Mouse (Mus musculus) MEL (cell line): ENCODE measurements around the gene Herc4. TPM values are rescaled to one million over a fixed set of nuclear protein-coding genes. Genes with fewer than 3 reads are reported as not detected.

Experiments used
- DNase-seq: peaks from one replicate; pipeline ENCODE4 v3.0.0; 2011; ENCODE audit warnings: low read depth, low spot score
- H3K27ac ChIP-seq: 2 replicates; pipeline ENCODE4 v1.5.1; 2012; ENCODE audit warnings: low read depth, mild to moderate bottlenecking, control low read depth, low read length, moderate library complexity; ENCODE audit not compliant: control insufficient read depth
- H3K27me3 ChIP-seq, 2 experiments: fragments of 150-350 bp in 1 of 2; sonication (generic) in 1 of 2; 2 replicates each; pipeline ENCODE4 v1.6.1; 2012; ENCODE audit warnings: low read length in 2 of 2, mild to moderate bottlenecking in 2 of 2, improper control_type of control experiment in 1 of 2, moderate library complexity in 1 of 2; ENCODE audit not compliant: insufficient read depth in 2 of 2, control insufficient read depth in 1 of 2
- H3K36me3 ChIP-seq, 2 experiments: 2 replicates each; pipeline ENCODE4 v1.6.1; 2012 to 2014; ENCODE audit warnings: low read length in 2 of 2, improper control_type of control experiment in 1 of 2, inconsistent platforms in 1 of 2, mild to moderate bottlenecking in 1 of 2; ENCODE audit not compliant: insufficient read depth in 2 of 2, control insufficient read depth in 1 of 2
- H3K4me1 ChIP-seq, 2 experiments: fragments of 150-350 bp in 1 of 2; sonication (generic) in 1 of 2; 2 replicates each; pipeline ENCODE4 v1.6.1; 2012; ENCODE audit warnings: low read length in 2 of 2, improper control_type of control experiment in 1 of 2, mild to moderate bottlenecking in 1 of 2; ENCODE audit not compliant: insufficient read depth in 2 of 2, control insufficient read depth in 1 of 2
- H3K4me3 ChIP-seq, 2 experiments: fragments of 150-350 bp in 1 of 2; sonication (generic) in 1 of 2; 2 replicates each; pipeline ENCODE4 v1.5.1; 2012; ENCODE audit warnings: low read depth in 2 of 2, low read length in 2 of 2, mild to moderate bottlenecking in 2 of 2, moderate library complexity in 2 of 2, control low read depth in 1 of 2, improper control_type of control experiment in 1 of 2; ENCODE audit not compliant: control insufficient read depth in 1 of 2, insufficient read depth in 1 of 2
- H3K79me2 ChIP-seq: 2 replicates; pipeline ENCODE4 v1.6.1; 2012; ENCODE audit warnings: mild to moderate bottlenecking, low read length, moderate library complexity; ENCODE audit not compliant: control insufficient read depth, poor library complexity, insufficient read depth
- H3K9ac ChIP-seq: 2 replicates; pipeline ENCODE4 v1.6.1; 2012; ENCODE audit warnings: low read depth, mild to moderate bottlenecking, control low read depth, low read length, moderate library complexity; ENCODE audit not compliant: control insufficient read depth, poor library complexity, severe bottlenecking
- H3K9me3 ChIP-seq: fragments of 150-350 bp; sonication (generic); replicated peaks from 2 replicates; pipeline ENCODE4 v1.6.1; 2012; ENCODE audit warnings: mild to moderate bottlenecking, low read length, improper control_type of control experiment, moderate library complexity; ENCODE audit not compliant: insufficient read depth
- BHLHE40 ChIP-seq: IDR thresholded peaks from 2 replicates; pipeline ENCODE4 v1.6.1; 2012; ENCODE audit warnings: low read depth, mild to moderate bottlenecking, inconsistent platforms, low read length, improper control_type of control experiment, borderline replicate concordance
- CHD1 ChIP-seq: IDR thresholded peaks from 2 replicates; pipeline ENCODE4 v1.6.1; 2012; ENCODE audit warnings: low read depth, mild to moderate bottlenecking, inconsistent platforms, low read length, improper control_type of control experiment
- CHD2 ChIP-seq: IDR thresholded peaks from 2 replicates; pipeline ENCODE4 v1.6.1; 2011; ENCODE audit warnings: low read length, improper control_type of control experiment
- EP300 ChIP-seq, 2 experiments: IDR thresholded peaks; 2 replicates each; pipeline ENCODE4 v1.6.1; 2011; ENCODE audit warnings: improper control_type of control experiment in 2 of 2, low read length in 2 of 2, low read depth in 1 of 2, mild to moderate bottlenecking in 1 of 2
- GABPA ChIP-seq: IDR thresholded peaks from 2 replicates; pipeline ENCODE4 v1.6.1; 2012; ENCODE audit warnings: low read depth, mild to moderate bottlenecking, inconsistent platforms, low read length, improper control_type of control experiment, moderate library complexity
- JUND ChIP-seq: IDR thresholded peaks from 2 replicates; pipeline ENCODE4 v1.6.1; 2011; ENCODE audit warnings: low read depth, mild to moderate bottlenecking, improper control_type of control experiment, low read length
- MAFK ChIP-seq: IDR thresholded peaks from 2 replicates; pipeline ENCODE4 v1.6.1; 2011; ENCODE audit warnings: low read depth, mild to moderate bottlenecking, low read length, improper control_type of control experiment, borderline replicate concordance
- MAX ChIP-seq: IDR thresholded peaks from 2 replicates; pipeline ENCODE4 v1.6.1; 2011; ENCODE audit warnings: low read length, improper control_type of control experiment
- MXI1 ChIP-seq: IDR thresholded peaks from 2 replicates; pipeline ENCODE4 v1.6.1; 2011; ENCODE audit warnings: mild to moderate bottlenecking, low read depth, low read length, improper control_type of control experiment
- MYC ChIP-seq: IDR thresholded peaks from 2 replicates; pipeline ENCODE4 v1.6.1; 2011; ENCODE audit warnings: low read depth, mild to moderate bottlenecking, low read length, improper control_type of control experiment, moderate library complexity
- POLR2AphosphoS2 ChIP-seq: IDR thresholded peaks from 2 replicates; pipeline ENCODE4 v1.6.1; 2011; ENCODE audit warnings: low read length, improper control_type of control experiment
- RAD21 ChIP-seq: IDR thresholded peaks from 2 replicates; pipeline ENCODE4 v1.6.1; 2011; ENCODE audit warnings: mild to moderate bottlenecking, low read depth, low read length, improper control_type of control experiment
- RCOR1 ChIP-seq: IDR thresholded peaks from 2 replicates; pipeline ENCODE4 v1.6.1; 2012; ENCODE audit warnings: low read depth, mild to moderate bottlenecking, inconsistent platforms, low read length, improper control_type of control experiment
- SIN3A ChIP-seq: IDR thresholded peaks from 2 replicates; pipeline ENCODE4 v1.6.1; 2012; ENCODE audit warnings: low read length, improper control_type of control experiment, inconsistent platforms
- SMC3 ChIP-seq: IDR thresholded peaks from 2 replicates; pipeline ENCODE4 v1.6.1; 2011; ENCODE audit warnings: low read depth, low read length, improper control_type of control experiment
- TAL1 ChIP-seq: IDR thresholded peaks from 2 replicates; pipeline ENCODE4 v1.6.1; 2012; ENCODE audit warnings: mild to moderate bottlenecking, inconsistent platforms, low read length, moderate library complexity, mixed read lengths
- TBP ChIP-seq: IDR thresholded peaks from 2 replicates; pipeline ENCODE4 v1.8.0; 2011; ENCODE audit warnings: low read depth, low read length, improper control_type of control experiment
- UBTF ChIP-seq: IDR thresholded peaks from 2 replicates; pipeline ENCODE4 v1.6.1; 2012; ENCODE audit warnings: low read depth, mild to moderate bottlenecking, inconsistent platforms, low read length, improper control_type of control experiment, moderate library complexity, borderline replicate concordance; ENCODE audit not compliant: insufficient read depth
- USF1 ChIP-seq: IDR thresholded peaks from 2 replicates; pipeline ENCODE4 v1.6.1; 2014; ENCODE audit warnings: low read depth, mild to moderate bottlenecking, inconsistent platforms, low read length, improper control_type of control experiment, moderate library complexity
- USF2 ChIP-seq, 2 experiments: IDR thresholded peaks; 2 replicates each; pipeline ENCODE4 v1.6.1; 2011 to 2012; ENCODE audit warnings: improper control_type of control experiment in 2 of 2, low read length in 2 of 2, borderline replicate concordance in 1 of 2, inconsistent platforms in 1 of 2, low read depth in 1 of 2, mild to moderate bottlenecking in 1 of 2; ENCODE audit not compliant: insufficient read depth in 1 of 2
- ZC3H11A ChIP-seq: IDR thresholded peaks from 2 replicates; pipeline ENCODE4 v1.6.1; 2012; ENCODE audit warnings: low read depth, mild to moderate bottlenecking, inconsistent platforms, low read length, improper control_type of control experiment
- ZMIZ1 ChIP-seq: IDR thresholded peaks from 2 replicates; pipeline ENCODE4 v1.6.1; 2012; ENCODE audit warnings: low read depth, mild to moderate bottlenecking, inconsistent platforms, low read length, improper control_type of control experiment, moderate library complexity
- polyA plus RNA-seq, 2 experiments: library from polyadenylated mRNA; stranded (reverse) in 1 of 2; unstranded in 1 of 2; fragments of >175 nt in 1 of 2; fragments of >200 nt in 1 of 2; gene quantifications; 2 replicates each; pipeline versions ENCODE4 v1.2.1 to v1.2.4; 2012; ENCODE audit warnings: low replicate concordance in 2 of 2, low read depth in 1 of 2; ENCODE audit not compliant: insufficient read length in 2 of 2, insufficient read depth in 1 of 2, missing spikeins in 1 of 2
- total RNA-seq: library from RNA; depleted of rRNA; stranded (reverse); fragments of 300-350 nt; gene quantifications from 2 replicates; pipeline ENCODE4 v1.2.3, GENCODE M21; 2012

The Herc4 gene
- total and polyA plus RNA-seq, 3 experiments: 37.1 to 140 (median 57.1) TPM

DNA sequence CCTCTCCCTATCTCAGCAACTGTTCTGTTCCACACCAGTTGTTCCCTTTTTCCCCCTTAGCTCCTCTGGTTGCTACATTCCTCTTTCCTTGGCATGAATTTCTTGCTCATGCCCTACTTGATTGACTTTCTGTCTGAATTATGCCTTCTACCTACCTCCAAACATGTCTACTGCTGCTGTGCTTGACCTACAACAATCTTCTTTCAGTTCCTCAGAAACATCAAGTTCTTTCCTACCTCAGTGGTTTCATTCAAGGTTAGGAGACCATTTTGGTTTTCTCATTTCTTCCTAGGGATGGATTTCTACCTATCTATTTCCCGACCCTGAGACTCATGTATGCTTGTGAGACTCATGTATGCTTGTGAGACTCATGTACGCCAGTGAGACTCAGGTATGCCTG is 3.8 kb upstream of the Herc4 start:
- Histone ChIP-seq H3K4me1 (peaks cover 0 to 5% of the 10 kb centered on the region in 2 experiments; a peak in 3 of 4 replicates), H3K27ac (no peak overlapping the region), H3K9ac (no peak overlapping the region), H3K9me3 (no peaks in the 10 kb centered on the region), H3K36me3 (peaks cover 0 to 5% of the 10 kb centered on the region in 2 experiments; a peak in 2 of 4 replicates), H3K79me2 (peaks cover 10% of the 10 kb centered on the region), H3K4me3 (no peak overlapping the region), H3K27me3 (no peaks in the 10 kb centered on the region)
- TF ChIP-seq UBTF (no peak), MXI1 (no peak), TBP (no peak), MAX (no peak), SIN3A (no peak), BHLHE40 (no peak), ZMIZ1 (no peak), CHD2 (no peak), GABPA (no peak)
- DNase-seq: no peak

DNA sequence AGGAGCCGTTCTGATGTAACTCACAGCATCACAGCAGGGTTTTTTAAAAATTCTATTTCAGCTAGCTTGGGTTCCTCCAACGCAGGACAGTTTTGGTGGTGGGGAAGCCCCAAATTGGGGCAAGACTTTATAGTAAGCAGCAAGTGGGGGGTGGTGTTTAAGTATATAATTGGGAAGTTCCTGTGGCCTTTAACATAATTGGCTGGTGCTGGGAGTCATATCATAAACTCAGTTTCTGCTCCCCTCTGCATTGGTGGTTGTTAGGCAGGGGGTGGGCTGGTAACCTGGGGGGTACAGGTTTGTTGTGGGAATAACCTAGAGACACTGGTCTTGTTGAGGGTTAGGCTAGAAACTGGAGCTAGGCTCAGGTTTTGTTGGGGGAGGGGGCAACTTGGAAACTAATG is 2.7 kb upstream of the Herc4 start:
- H3K79me2 ChIP-seq: peaks cover 15% of the 10 kb centered on the region
- no peak overlapping the region for H3K9ac ChIP-seq
- DNase-seq: no peak
- peaks cover 0 to 7% of the 10 kb centered on the region in 2 experiments for H3K4me1 ChIP-seq
- no peak overlapping the region for H3K4me3 ChIP-seq
- no peaks in the 10 kb centered on the region for H3K9me3 ChIP-seq
- H3K27me3 ChIP-seq: no peaks in the 10 kb centered on the region
- TF ChIP-seq TBP (no peak), SMC3 (no peak), USF1 (no peak), USF2 (IDR thresholded peaks at IDR 0.05; ENCODE audit: borderline replicate concordance in 1 of 2, insufficient read depth in 1 of 2, low read depth in 1 of 2, low read length in 2 of 2) (no peak), SIN3A (no peak), RCOR1 (no peak), BHLHE40 (no peak), MAFK (no peak), EP300 (IDR thresholded peaks at IDR 0.05; ENCODE audit: low read depth in 1 of 2, low read length in 2 of 2) (no peak), RAD21 (no peak), ZC3H11A (no peak), POLR2AphosphoS2 (no peak), CHD1 (no peak), TAL1 (no peak), MYC (no peak), JUND (no peak)
- H3K36me3 ChIP-seq: peaks cover 3 to 13% of the 10 kb centered on the region in 2 experiments; a peak in 3 of 4 replicates
- no peak overlapping the region for H3K27ac ChIP-seq
